Mouse (Mus musculus): ENCODE results near the gene Olfr71.
A peak's percentile ranks its signal among the peaks of the same experiment; 100 is the strongest.

- 0 out of 2 replicates have a peak, but pooled peaks have one; percentile 11 for TF ChIP-seq CTCF (IDR thresholded peaks at IDR 0.05; ENCODE audit: low read depth)
- TF ChIP-seq EP300 (IDR thresholded peaks at IDR 0.05; ENCODE audit: low read depth) = no peak
These were observed 20.8 kb upstream of the Olfr71 start for GRCm38 (mm10) chr4:43730750-43731297.
